Mouse (Mus musculus): ENCODE results near the gene Olfr284. TPM values are rescaled to one million over a fixed set of nuclear protein-coding genes. Genes with fewer than 3 reads are reported as not detected.
A peak's percentile ranks its signal among the peaks of the same experiment; 100 is the strongest.

Gene Olfr284
- not detected in 2 replicates for polyA plus RNA-seq (2016; fragmentation: Nextera tagmentation; extraction: Ambion mirVana)

DNA sequence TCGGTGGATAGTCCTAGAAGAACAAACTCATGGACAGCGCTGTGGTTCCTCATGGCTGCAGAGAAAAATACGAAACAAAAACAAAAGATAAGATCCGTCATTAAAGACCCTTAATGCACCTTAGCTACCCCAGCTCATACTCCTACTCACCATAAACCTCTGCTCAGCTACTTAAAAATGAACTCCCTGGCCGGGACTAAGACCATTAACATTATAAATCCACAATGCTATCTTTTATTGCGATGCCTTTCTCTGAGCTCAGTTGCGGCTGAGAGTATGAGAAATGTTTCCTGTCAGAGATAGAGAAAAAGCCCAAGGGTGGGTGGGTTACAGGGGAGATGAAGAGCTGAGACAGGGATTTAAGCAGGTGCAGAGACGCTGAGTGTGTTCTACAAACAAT lies at the start of gene Olfr284:
Gene Olfr284, minus strand, starts transcription at position 101 of the 400 bp plus-strand sequence.
- Histone ChIP-seq H3K9ac (no peak within 1 kb of the TSS), H3K27ac (no peak within 1 kb of the TSS), H3K27me3 (replicated peaks) (no peaks in the 10 kb centered on the region), H3K4me3 (no peak within 1 kb of the TSS), H3K4me1 (no peaks in the 10 kb centered on the region), H3K9me3 (replicated peaks) (no peaks in the 10 kb centered on the region), H3K4me2 (no peak within 1 kb of the TSS), H3K36me3 (no peaks in the 10 kb centered on the region)
- 75% methylated on average over 8 of the region's 8 CpGs for WGBS (ENCODE audit: insufficient replicate concordance)
- ATAC-seq = no peak

DNA sequence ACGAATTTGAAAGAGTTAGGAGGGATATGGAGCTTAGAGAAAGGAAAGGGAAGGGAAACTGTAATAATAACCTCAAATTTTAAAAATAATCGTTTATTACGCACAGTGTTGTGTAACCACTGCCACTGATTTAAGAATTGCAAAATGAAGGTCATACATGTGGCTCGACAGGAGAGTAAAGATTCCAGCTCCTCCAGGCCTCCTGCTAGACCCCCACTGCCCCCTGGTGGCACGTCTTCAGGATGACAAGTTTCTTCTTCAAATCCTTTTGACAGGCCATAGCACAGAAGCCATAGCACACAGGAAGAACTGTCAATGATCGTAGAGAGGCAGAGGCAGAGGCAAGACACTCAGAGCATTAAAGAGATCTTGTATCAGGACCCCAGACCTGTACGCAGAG lies 49.0 kb upstream of the Olfr284 start:
- no peak overlapping the region for H3K27ac ChIP-seq
- H3K9me3 ChIP-seq (replicated peaks) = no peaks in the 10 kb centered on the region
- no peaks in the 10 kb centered on the region for H3K4me1 ChIP-seq
- WGBS (ENCODE audit: insufficient replicate concordance) = 26% methylated on average over 7 of the region's 7 CpGs
- H3K4me3 ChIP-seq = no peak overlapping the region
- no peaks in the 10 kb centered on the region for H3K27me3 ChIP-seq (replicated peaks)
- H3K36me3 ChIP-seq = no peaks in the 10 kb centered on the region
- H3K4me2 ChIP-seq = no peak overlapping the region
- H3K9ac ChIP-seq = no peak overlapping the region
- ATAC-seq = no peak

DNA sequence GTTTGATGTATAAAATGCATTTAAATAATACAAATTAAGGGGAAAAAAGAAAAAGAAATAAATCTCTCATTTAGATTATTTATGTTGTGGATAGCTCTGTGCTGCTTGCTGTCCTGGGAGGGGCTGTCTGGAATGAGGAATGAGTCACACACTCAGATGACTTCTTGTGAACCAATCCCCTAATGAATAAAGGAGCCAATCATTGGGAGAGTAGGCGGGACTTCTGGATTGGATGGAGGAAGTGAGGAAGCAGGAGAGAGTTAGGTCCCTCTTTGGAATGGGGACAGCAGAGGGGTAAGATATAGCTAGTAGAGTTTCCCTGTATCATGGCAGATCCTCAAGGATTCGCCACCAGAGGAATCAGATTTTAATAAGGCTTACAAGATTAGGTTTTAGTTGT lies 46.8 kb upstream of the Olfr284 start:
- ATAC-seq = no peak
- no peaks in the 10 kb centered on the region for H3K36me3 ChIP-seq
- H3K4me2 ChIP-seq = no peak overlapping the region
- no peaks in the 10 kb centered on the region for H3K4me1 ChIP-seq
- WGBS (ENCODE audit: insufficient replicate concordance) = 56% methylated on average over 2 of the region's 2 CpGs
- no peak overlapping the region for H3K9ac ChIP-seq
- no peak overlapping the region for H3K4me3 ChIP-seq
- H3K27ac ChIP-seq = no peak overlapping the region
- H3K27me3 ChIP-seq (replicated peaks) = no peaks in the 10 kb centered on the region
- H3K9me3 ChIP-seq (replicated peaks) = no peaks in the 10 kb centered on the region

DNA sequence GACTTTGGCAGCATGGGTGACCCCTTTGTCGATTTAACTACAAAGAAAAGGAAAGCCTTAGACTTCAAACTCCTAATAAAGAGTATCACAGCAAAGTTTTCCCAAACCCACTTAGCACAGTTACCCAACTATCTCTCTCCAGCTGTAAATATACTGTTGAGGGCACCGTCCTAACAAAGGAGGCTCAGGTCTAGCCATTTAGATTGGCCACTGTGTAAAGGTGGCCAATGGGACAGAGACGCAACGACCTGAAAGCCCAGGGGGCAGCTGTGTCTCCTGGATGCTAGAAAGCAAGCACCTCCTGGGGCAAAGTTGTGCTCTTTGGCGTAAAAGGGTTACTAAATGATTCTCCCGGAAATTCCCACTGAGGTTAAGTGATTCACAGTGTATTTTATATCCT lies 40.1 kb upstream of the Olfr284 start, which contains the start of gene Olfr283:
Gene Olfr283, minus strand, starts transcription at position 101 of the 400 bp plus-strand sequence.
- Histone ChIP-seq H3K36me3 (no peaks in the 10 kb centered on the region), H3K4me1 (no peaks in the 10 kb centered on the region), H3K27me3 (replicated peaks) (no peaks in the 10 kb centered on the region), H3K4me3 (no peak within 1 kb of the TSS), H3K9ac (no peak within 1 kb of the TSS), H3K27ac (no peak within 1 kb of the TSS), H3K4me2 (no peak within 1 kb of the TSS), H3K9me3 (replicated peaks) (no peaks in the 10 kb centered on the region)
- ATAC-seq = no peak
- WGBS (ENCODE audit: insufficient replicate concordance) = 63% methylated on average over 6 of the region's 6 CpGs

DNA sequence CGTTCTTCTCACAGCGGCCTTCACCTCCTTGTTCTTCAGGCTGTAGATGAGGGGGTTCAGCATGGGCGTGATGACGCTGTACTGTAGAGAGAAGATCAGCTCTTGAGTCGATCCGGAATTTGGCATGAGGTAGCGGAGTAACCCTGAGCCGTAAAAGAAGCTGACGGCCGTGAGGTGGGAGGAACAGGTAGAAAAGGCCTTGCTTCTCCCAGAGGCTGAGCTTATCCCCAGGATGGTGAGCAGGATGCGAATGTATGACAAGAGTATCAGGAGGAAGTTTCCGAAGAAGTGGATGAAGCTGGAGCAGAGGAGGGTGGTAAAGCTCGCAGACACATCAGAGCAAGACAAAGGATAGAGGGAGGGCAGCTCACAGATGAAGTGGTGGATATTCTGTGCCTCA lies 37.4 kb upstream of the Olfr284 start:
- Histone ChIP-seq H3K9ac (no peak overlapping the region), H3K4me3 (no peak overlapping the region), H3K27me3 (replicated peaks) (no peaks in the 10 kb centered on the region), H3K27ac (no peak overlapping the region), H3K4me1 (no peaks in the 10 kb centered on the region), H3K36me3 (no peaks in the 10 kb centered on the region), H3K4me2 (no peak overlapping the region), H3K9me3 (replicated peaks) (no peaks in the 10 kb centered on the region)
- 84% methylated on average over 13 of the region's 13 CpGs for WGBS (ENCODE audit: insufficient replicate concordance)
- ATAC-seq = no peak

DNA sequence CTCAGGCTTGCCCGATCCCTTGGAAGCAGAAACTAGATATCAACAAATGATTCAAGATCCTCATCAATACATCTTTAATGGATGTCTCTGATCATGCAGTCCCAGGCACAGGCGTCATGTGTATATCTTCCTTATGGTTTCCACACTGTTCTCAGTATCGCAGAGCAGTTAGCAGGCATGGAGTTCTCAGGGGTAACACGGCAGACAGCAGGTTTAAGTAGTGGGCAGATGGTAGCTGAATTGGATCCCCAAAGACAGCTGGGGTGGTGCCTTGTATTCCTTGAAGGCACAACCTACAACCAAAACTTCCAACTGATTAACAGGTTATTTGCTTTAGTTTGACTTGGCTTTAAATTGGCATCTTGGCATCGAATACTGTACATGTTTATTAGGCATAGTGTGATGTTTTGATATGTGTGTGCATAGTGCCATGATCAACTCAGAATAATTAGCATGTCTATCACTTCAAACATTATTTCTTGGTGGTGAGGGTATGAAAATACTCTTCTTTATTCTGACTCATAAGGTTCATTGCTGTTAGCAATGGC lies 23.5 kb downstream of the Olfr284 start, which contains the start of gene Olfr285:
Gene Olfr285, minus strand, starts transcription at position 177 of the 548 bp plus-strand sequence.
- Histone ChIP-seq H3K36me3 (no peaks in the 10 kb centered on the region), H3K4me3 (no peak within 1 kb of the TSS), H3K27ac (no peak within 1 kb of the TSS), H3K9ac (no peak within 1 kb of the TSS), H3K9me3 (replicated peaks) (no peaks in the 10 kb centered on the region), H3K27me3 (replicated peaks) (no peaks in the 10 kb centered on the region), H3K4me1 (no peaks in the 10 kb centered on the region), H3K4me2 (no peak within 1 kb of the TSS)
- WGBS (ENCODE audit: insufficient replicate concordance) = 71% methylated on average over 5 of the region's 5 CpGs
- ATAC-seq = no peak

DNA sequence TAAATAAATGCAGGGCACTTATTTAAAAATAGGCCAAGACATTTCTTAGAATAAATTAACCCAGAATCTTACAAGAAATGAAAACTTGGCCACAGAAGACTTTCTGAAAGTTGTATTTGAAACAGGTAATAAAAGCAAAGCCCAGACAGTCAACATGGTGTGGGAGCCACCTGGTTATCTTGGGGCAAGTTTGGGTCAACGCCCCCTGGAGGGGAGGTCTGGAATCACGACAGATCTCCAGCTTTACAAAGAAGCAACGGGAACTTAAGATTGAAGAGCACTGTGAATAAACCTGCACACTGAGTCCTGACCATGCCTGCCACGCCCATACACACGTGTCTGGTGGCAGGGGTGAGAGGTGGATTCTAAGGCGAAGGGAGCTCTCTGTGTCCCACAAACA lies 25.1 kb downstream of the Olfr284 start:
- H3K9ac ChIP-seq = no peak overlapping the region
- H3K4me3 ChIP-seq = no peak overlapping the region
- H3K27me3 ChIP-seq (replicated peaks) = no peaks in the 10 kb centered on the region
- no peaks in the 10 kb centered on the region for H3K36me3 ChIP-seq
- H3K9me3 ChIP-seq (replicated peaks) = no peaks in the 10 kb centered on the region
- H3K27ac ChIP-seq = no peak overlapping the region
- WGBS (ENCODE audit: insufficient replicate concordance) = 37% methylated on average over 6 of the region's 6 CpGs
- H3K4me2 ChIP-seq = no peak overlapping the region
- no peaks in the 10 kb centered on the region for H3K4me1 ChIP-seq
- no peak for ATAC-seq

DNA sequence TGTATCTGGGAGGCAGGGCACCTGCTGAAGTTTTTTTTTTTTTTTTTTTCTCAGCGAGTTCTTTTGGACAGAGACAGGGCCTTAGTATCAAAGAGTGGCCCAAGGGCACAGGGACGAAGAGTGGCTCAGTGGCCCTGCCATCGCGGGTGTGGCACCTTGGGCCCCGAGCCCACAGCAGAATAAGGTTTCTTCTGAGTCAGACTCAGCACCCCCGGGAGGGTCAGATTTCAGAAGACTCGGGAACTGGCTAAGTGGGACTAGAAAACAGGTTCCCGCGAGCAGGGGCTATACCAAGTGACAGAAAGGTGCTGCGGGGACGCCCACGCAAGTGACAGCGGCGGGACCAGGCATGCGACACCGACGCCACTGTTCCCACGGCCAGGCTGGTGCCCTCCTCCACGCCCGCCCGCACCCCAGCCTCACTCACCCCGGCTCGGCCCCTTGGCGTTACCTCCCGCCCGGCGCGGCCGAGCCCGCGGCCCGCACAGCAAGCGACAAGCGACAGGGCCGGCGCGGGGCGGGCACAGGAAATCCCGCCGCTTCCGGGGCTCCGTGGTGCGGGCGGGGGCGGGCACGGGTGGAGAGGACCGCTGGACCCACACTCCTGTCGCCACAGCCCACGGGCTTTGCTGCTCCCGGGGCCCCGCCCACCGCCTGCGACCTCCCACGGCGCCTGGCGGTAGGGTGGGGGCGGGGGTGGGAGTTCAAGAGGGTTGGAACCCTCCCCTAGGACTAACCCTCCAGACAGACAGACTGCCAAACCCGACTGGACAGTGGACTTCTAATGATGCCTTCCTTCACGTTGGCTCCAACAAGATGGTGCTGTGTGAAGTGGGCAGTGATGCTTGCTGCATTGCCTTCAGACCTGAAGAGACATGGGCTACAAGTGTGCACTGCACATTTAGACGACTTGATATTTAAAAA lies 44.9 kb downstream of the Olfr284 start, which contains the start of gene Zfp641:
Gene Zfp641, minus strand, starts transcription at position 534 of the 924 bp plus-strand sequence.
- Histone ChIP-seq H3K36me3 (no peaks in the 10 kb centered on the region), H3K27ac (no peak within 1 kb of the TSS), H3K4me3 (peak within 1 kb of the TSS; percentile 53), H3K9ac (peak within 1 kb of the TSS; percentile 28; the same call in 1 of the 2 replicates), H3K4me2 (peak within 1 kb of the TSS; percentile 71), H3K4me1 (no peaks in the 10 kb centered on the region), H3K9me3 (replicated peaks) (no peaks in the 10 kb centered on the region), H3K27me3 (replicated peaks) (peaks cover 46% of the 10 kb centered on the region)
- 4% methylated on average over 49 of the region's 60 CpGs for WGBS (ENCODE audit: insufficient replicate concordance)
- no peak for ATAC-seq

DNA sequence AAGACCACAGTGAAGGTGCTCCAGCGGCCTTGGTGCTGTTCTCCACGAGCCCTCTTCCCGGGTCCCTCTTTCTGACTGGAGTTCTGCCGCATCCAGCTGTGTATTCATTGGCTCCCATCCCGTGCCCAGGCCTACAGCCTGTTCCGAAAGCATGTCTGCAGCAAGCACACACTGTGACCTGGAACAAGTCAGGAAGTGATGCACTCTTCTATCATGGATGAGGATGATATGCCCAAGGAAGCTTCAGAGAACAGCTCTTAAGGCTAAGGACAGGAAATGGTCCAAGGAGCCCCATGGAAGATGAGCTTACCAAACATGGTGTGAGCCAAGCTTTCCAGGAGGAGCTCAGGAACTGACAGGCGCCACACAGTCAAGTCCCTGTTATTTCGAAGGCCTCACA lies 47.1 kb downstream of the Olfr284 start:
- no peak overlapping the region for H3K27ac ChIP-seq
- peaks cover 46% of the 10 kb centered on the region for H3K27me3 ChIP-seq (replicated peaks)
- 68% methylated on average over 8 of the region's 8 CpGs for WGBS (ENCODE audit: insufficient replicate concordance)

More for the DNA sequence above, 47.1 kb downstream of the Olfr284 start:
- H3K4me2 ChIP-seq = no peak overlapping the region
- no peak for ATAC-seq
- H3K4me3 ChIP-seq = no peak overlapping the region
- no peaks in the 10 kb centered on the region for H3K9me3 ChIP-seq (replicated peaks)
- no peaks in the 10 kb centered on the region for H3K4me1 ChIP-seq
- H3K36me3 ChIP-seq = no peaks in the 10 kb centered on the region
- H3K9ac ChIP-seq = no peak overlapping the region

Other genes with a start within 250 kb of the Olfr284 start
- 28.8 and 30.3 TPM in 2 replicates for gene Pfkm, start 248.4 kb downstream of the Olfr284 start, polyA plus RNA-seq (2016; fragmentation: Nextera tagmentation; extraction: Ambion mirVana)
- 27.8 and 28.4 TPM in 2 replicates for gene Senp1, start 247.2 kb downstream of the Olfr284 start, polyA plus RNA-seq (2016; fragmentation: Nextera tagmentation; extraction: Ambion mirVana)
- gene Asb8, start 175.4 kb downstream of the Olfr284 start, polyA plus RNA-seq (2016; fragmentation: Nextera tagmentation; extraction: Ambion mirVana) = 25.6 and 25.9 TPM in 2 replicates
- gene Ccdc184, start 173.8 kb downstream of the Olfr284 start, polyA plus RNA-seq (2016; fragmentation: Nextera tagmentation; extraction: Ambion mirVana) = not detected in 2 replicates
- not detected in 2 replicates for gene Olfr288, start 145.4 kb downstream of the Olfr284 start, polyA plus RNA-seq (2016; fragmentation: Nextera tagmentation; extraction: Ambion mirVana)
- not detected in 2 replicates for gene Gm44579, start 120.0 kb downstream of the Olfr284 start, polyA plus RNA-seq (2016; fragmentation: Nextera tagmentation; extraction: Ambion mirVana)
- gene Olfr287, start 119.9 kb downstream of the Olfr284 start, polyA plus RNA-seq (2016; fragmentation: Nextera tagmentation; extraction: Ambion mirVana) = not detected in 2 replicates
- gene Olfr286, start 106.5 kb downstream of the Olfr284 start, polyA plus RNA-seq (2016; fragmentation: Nextera tagmentation; extraction: Ambion mirVana) = not detected in 2 replicates
- not detected in 2 replicates for gene H1fnt, start 83.7 kb downstream of the Olfr284 start, polyA plus RNA-seq (2016; fragmentation: Nextera tagmentation; extraction: Ambion mirVana)
- 0.20 TPM in 1 of 2 replicates, not detected in the other for gene Zfp641, start 44.8 kb downstream of the Olfr284 start, polyA plus RNA-seq (2016; fragmentation: Nextera tagmentation; extraction: Ambion mirVana)
- not detected in 2 replicates for gene Olfr285, start 23.6 kb downstream of the Olfr284 start, polyA plus RNA-seq (2016; fragmentation: Nextera tagmentation; extraction: Ambion mirVana)
- gene Olfr283, start 40.0 kb upstream of the Olfr284 start, polyA plus RNA-seq (2016; fragmentation: Nextera tagmentation; extraction: Ambion mirVana) = not detected in 2 replicates
- not detected in 2 replicates for gene Olfr282, start 90.2 kb upstream of the Olfr284 start, polyA plus RNA-seq (2016; fragmentation: Nextera tagmentation; extraction: Ambion mirVana)
- gene Olfr281, start 111.6 kb upstream of the Olfr284 start, polyA plus RNA-seq (2016; fragmentation: Nextera tagmentation; extraction: Ambion mirVana) = not detected in 2 replicates
- gene OR5BS1P, start 128.9 kb upstream of the Olfr284 start, polyA plus RNA-seq (2016; fragmentation: Nextera tagmentation; extraction: Ambion mirVana) = not detected in 2 replicates
- gene Lalba, start 141.7 kb upstream of the Olfr284 start, polyA plus RNA-seq (2016; fragmentation: Nextera tagmentation; extraction: Ambion mirVana) = not detected in 2 replicates
- not detected in 2 replicates for gene Olfr279, start 151.4 kb upstream of the Olfr284 start, polyA plus RNA-seq (2016; fragmentation: Nextera tagmentation; extraction: Ambion mirVana)
- 78.4 and 78.5 TPM in 2 replicates for gene Kansl2, start 193.3 kb upstream of the Olfr284 start, polyA plus RNA-seq (2016; fragmentation: Nextera tagmentation; extraction: Ambion mirVana)
- gene Ccnt1, start 229.9 kb upstream of the Olfr284 start, polyA plus RNA-seq (2016; fragmentation: Nextera tagmentation; extraction: Ambion mirVana) = 34.4 and 35.5 TPM in 2 replicates
- not detected in 2 replicates for gene 4930415O20Rik, start 230.0 kb upstream of the Olfr284 start, polyA plus RNA-seq (2016; fragmentation: Nextera tagmentation; extraction: Ambion mirVana)